Mouse (Mus musculus): ENCODE data around the gene Ubash3a.

- TF ChIP-seq KAT2A (conservative IDR thresholded peaks at IDR 0.05; ENCODE audit: low read depth, low read length) (no peak), POLR2A (IDR thresholded peaks at IDR 0.05; ENCODE audit: control insufficient read depth in 1 of 2, insufficient read depth in 1 of 2, low read depth in 1 of 2, low read length in 2 of 2, poor library complexity in 1 of 2) (no peak), RCOR1 (IDR thresholded peaks at IDR 0.05; ENCODE audit: low read depth, low read length) (no peak), TAL1 (IDR thresholded peaks at IDR 0.05; ENCODE audit: low read length) (no peak), NRF1 (IDR thresholded peaks at IDR 0.05; ENCODE audit: insufficient read depth, low read depth, low read length, poor library complexity, severe bottlenecking) (no peak), POLR2AphosphoS5 (IDR thresholded peaks at IDR 0.05; ENCODE audit: borderline replicate concordance, low read depth, low read length) (no peak), GATA1 (IDR thresholded peaks at IDR 0.05; ENCODE audit: low read depth, low read length) (no peak), ZC3H11A (IDR thresholded peaks at IDR 0.05; ENCODE audit: low read depth, low read length) (no peak), EP300 (IDR thresholded peaks at IDR 0.05; ENCODE audit: low read depth in 1 of 2, low read length in 2 of 2) (peak in 1 of 2 experiments; percentile 55; a peak in 2 of 4 replicates)
Measured at GRCm38 (mm10) chr17:31276922-31277918, 69.5 kb downstream of the Ubash3a start, which contains the start of gene Rsph1.
